Mouse (Mus musculus): ENCODE data around the gene Atp9a.

- TF ChIP-seq EP300 (IDR thresholded peaks at IDR 0.05; ENCODE audit: low read depth in 1 of 2, low read length in 2 of 2): no peak
- no peak for TF ChIP-seq POLR2A (IDR thresholded peaks at IDR 0.05; ENCODE audit: control insufficient read depth in 1 of 2, insufficient read depth in 1 of 2, low read depth in 1 of 2, low read length in 2 of 2, poor library complexity in 1 of 2)
- no peak for TF ChIP-seq TAL1 (IDR thresholded peaks at IDR 0.05; ENCODE audit: low read length)
- no peak for TF ChIP-seq CTCF (IDR thresholded peaks at IDR 0.05 in 2 of 3, conservative IDR thresholded peaks at IDR 0.05 in 1 of 3; ENCODE audit: control insufficient read depth in 1 of 3, insufficient read depth in 1 of 3, low read depth in 2 of 3, low read length in 3 of 3, poor library complexity in 1 of 3, severe bottlenecking in 1 of 3)
- no peak for TF ChIP-seq ELF1 (IDR thresholded peaks at IDR 0.05; ENCODE audit: low read depth, low read length)
- TF ChIP-seq ETS1 (IDR thresholded peaks at IDR 0.05; ENCODE audit: low read depth, low read length): no peak
Observed at GRCm38 (mm10) chr2:168742059-168742627, at the start of gene Atp9a.

Data from MEL (cell line).